Mouse (Mus musculus): ENCODE results near the gene B430305J03Rik. TPM values are rescaled to one million over a fixed set of nuclear protein-coding genes. Genes with fewer than 3 reads are reported as not detected.

B430305J03Rik gene
- not detected for total RNA-seq (2021)
- long read RNA-seq, experiment 1: 0 reads
- long read RNA-seq, experiment 2: 0 reads

- peak; percentile 4 for DNase-seq (ENCODE audit: low spot score)
These were observed at the start of gene B430305J03Rik for GRCm38 (mm10) chr3:61365779-61366373. B430305J03Rik (minus strand) TSS chr3:61365951.

- DNase-seq (ENCODE audit: low spot score): peak; percentile 7
These were observed 43.9 kb upstream of the B430305J03Rik start for GRCm38 (mm10) chr3:61409683-61410082.

GRCm38 (mm10) chr3:61406921-61407320 lies 41.2 kb upstream of the B430305J03Rik start:
- DNase-seq (ENCODE audit: low spot score): no peak

GRCm38 (mm10) chr3:61400823-61401387 lies 35.2 kb upstream of the B430305J03Rik start:
- DNase-seq (ENCODE audit: low spot score): no peak

DNA sequence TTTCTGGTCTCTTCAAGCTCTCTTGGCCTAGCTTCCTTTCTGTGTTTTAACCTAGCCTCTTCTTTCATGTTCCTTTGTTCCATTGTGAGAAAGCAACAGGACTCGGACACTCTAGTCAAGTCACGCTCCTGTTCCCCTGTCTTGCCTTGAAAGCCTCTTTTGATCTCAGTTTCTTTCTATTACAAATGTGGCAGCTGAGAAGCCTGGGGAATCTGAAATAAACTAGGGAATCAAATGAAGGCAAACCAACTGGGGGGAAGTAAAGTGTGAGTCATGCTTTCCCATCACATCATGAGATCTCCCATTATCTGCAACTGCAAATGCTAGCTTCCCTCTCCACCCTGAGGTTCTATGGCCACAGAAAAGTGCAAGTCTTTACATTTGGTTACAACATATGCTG lies 31.0 kb upstream of the B430305J03Rik start:
- DNase-seq (ENCODE audit: low spot score): no peak

DNA sequence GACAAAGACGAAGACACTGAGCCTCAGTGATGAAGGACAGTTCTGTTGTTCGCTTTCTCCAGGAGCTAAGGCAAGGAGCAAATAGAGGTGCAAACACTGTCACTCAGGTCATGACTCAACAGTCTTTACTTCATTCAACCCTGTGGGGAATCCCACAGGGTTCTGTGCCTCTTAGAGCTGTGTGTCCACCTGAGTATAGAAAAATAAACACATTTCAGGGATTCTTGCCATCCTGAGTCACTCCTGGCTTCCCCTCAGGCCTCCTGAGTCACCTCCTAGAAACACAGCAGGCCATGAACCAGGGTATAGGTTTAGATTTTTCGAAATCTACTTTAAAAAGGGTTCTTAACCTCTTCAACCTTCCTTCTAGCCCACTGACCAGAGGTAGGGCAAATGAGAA lies 29.6 kb upstream of the B430305J03Rik start:
- DNase-seq (ENCODE audit: low spot score): no peak

GRCm38 (mm10) chr3:61393520-61393919 lies 27.8 kb upstream of the B430305J03Rik start:
- no peak for DNase-seq (ENCODE audit: low spot score)

- DNase-seq (ENCODE audit: low spot score): no peak
These were observed 27.1 kb upstream of the B430305J03Rik start for GRCm38 (mm10) chr3:61392881-61393280.

DNA sequence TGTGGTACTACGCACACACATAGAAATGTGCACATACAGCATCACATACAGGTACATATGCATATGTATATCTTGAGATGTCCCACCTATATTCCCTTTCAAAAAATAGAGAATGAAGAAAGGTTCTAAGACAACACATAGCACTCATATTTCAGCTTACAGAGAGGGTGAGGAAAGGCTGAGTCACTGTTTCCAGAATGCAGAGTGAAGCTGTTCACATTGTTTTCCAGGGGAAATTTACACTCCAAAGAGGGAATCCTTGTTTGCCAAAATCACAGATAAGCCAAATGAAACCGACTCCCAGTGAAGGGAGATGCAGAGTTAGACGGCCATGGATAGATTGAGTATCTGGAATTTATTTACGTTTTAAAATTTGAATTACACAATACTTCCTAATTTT lies 25.8 kb upstream of the B430305J03Rik start:
- no peak for DNase-seq (ENCODE audit: low spot score)

DNA sequence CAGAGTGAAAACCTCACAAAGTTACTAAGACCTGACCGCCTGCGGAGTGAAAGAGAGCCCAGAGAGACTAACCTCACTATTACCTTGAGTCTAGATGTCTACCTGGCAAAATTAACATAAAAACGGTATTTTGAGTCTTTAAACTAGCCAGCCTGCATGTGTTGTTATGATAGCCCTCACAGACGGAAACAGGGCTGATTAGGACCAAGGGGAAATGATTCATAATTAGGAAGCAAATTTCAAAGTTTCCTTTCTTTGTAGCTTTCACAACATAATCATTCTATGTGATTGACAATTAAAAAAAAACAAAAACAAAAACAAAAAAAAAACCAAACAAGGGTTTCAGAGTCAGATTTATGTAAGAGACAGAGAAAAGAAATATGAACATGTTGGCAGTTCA lies 20.6 kb upstream of the B430305J03Rik start:
- no peak for DNase-seq (ENCODE audit: low spot score)

- no peak for DNase-seq (ENCODE audit: low spot score)
These were observed 10.2 kb upstream of the B430305J03Rik start for GRCm38 (mm10) chr3:61376001-61376400.

- DNase-seq (ENCODE audit: low spot score): peak; percentile 1
These were observed 2.7 kb upstream of the B430305J03Rik start for GRCm38 (mm10) chr3:61368446-61368845.

- DNase-seq (ENCODE audit: low spot score): peak; percentile 20
These were observed 573 bp downstream of the B430305J03Rik start for GRCm38 (mm10) chr3:61364978-61365778.

DNA sequence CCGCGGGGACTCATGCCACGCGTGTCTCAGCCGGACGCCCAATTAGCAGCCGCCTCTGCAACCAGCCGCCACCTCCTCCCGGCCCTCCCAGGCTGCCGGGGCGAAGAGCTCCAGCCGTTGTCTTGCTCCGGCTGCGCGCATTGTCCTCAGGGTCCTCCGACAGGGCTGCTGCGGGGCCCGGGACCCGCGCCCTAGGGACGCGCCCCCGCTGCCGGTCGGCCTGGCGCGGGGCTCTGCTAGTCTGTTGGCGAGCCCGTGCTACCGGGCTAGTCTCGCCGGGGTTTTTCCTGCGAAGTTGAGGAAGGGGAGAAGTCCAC lies 1.1 kb downstream of the B430305J03Rik start:
- no peak for DNase-seq (ENCODE audit: low spot score)

DNA sequence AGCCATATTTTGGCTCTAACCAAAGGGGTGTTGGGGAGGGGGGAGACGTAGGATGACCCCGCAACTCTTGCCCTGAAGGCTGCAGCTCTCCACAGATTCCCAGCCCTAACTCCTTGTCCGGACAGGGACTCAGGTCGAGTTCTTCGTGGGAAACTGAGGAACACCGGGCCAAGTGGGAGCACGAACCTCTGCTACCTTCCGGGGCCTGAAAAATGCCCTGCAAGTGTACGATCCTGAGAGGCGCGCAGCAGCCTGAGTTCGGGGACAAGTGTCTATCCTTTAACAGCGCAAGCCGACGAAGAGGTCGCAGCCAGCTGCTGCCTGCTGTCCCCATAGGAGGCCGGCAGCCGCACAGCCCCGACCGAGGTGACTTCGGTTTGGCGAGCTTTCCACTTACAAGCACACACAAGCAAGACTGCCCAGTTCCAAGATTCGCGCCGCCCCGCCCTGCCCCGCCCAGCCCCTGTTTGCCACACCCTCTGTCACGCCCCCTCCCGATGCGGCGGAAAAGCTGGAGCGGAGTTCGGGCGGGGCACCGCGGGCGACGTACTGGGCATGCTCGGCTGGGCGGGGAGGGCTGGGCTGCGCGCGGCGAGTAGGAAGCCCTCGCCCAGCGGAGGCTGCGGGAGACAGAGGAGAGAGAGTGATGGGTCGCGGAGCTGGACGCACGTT lies 1.6 kb downstream of the B430305J03Rik start:
- DNase-seq (ENCODE audit: low spot score): peak; percentile 92

DNA sequence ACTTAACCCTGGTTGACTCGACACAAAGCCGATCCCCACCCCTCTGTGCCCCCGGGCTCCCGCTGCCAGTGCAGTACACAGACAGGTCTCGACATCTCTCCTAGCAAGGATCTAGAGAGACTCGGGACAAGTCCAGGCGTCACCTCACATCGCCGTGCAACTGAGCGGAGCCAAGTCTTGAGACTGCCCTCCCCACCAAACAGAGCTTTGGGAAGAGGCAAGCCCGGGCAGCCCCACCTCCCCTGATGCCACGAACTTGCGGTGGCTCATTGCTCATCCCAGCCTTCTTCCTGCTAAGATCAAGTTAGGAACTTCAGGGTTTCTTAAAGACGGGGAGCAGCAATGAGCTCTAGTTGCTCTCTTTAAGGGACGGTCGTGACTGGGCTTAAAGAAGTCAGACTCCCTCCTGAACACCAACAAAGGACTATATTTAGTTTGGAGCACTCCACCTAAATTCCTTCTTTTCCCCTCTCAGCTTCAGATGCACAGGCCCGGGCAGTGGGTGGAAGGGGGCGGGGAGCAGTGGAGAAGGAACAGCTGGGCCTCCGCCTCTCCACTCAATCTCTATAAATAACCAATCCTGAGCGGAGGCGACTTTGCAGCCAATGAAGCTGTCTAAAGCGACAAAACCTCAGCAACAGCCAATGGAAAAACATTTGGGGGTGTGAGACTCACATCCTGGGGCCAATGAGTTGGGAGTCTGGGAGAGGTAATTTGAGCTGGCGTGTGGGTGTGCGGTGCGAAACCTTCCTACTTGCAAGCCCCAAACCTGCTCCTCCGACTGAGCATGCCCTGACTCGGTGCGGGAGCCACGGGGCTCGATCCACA lies 2.4 kb downstream of the B430305J03Rik start:
- peak; percentile 94 for DNase-seq (ENCODE audit: low spot score)

DNA sequence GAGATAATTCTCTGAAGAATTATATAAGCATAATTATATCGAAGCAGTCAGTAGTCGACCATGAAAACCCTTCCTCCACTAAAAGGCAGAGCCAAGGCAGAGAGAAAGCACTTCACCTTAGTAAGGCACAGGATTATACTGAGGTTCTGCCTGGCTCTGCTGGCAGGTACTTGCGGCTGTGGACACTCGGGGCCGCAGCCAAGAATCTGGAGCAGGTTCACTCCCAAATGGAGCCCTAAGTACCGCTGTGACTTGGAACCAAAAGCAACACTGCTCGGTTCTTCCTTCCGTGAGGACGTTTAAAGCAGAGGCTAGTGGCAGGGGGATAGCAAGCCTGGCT lies 3.0 kb downstream of the B430305J03Rik start:
- DNase-seq (ENCODE audit: low spot score): no peak

DNA sequence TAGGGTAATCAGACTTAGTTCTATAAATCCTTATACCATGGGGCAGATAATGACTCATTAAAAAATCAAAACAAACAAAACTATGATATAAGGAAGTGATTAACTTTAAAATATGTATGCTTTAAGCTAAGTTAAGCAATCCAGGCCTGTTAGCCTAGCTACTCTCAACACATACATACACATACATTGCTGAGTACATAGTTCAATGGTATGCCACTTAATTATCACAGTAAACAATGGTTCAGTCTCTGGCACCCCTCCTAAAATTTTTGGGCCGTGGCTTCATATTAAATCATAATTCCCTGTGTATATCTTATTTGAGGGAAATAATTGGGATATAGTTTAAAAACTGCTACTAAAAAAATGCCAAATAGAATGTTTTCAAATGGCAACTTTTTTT lies 4.4 kb downstream of the B430305J03Rik start, which contains the start of gene Rap2b:
Rap2b (plus strand) TSS at position 301 of the 400 bp plus-strand sequence.
- no peak for DNase-seq (ENCODE audit: low spot score)

- no peak for DNase-seq (ENCODE audit: low spot score)
These were observed 6.9 kb downstream of the B430305J03Rik start for GRCm38 (mm10) chr3:61358756-61359293.

DNA sequence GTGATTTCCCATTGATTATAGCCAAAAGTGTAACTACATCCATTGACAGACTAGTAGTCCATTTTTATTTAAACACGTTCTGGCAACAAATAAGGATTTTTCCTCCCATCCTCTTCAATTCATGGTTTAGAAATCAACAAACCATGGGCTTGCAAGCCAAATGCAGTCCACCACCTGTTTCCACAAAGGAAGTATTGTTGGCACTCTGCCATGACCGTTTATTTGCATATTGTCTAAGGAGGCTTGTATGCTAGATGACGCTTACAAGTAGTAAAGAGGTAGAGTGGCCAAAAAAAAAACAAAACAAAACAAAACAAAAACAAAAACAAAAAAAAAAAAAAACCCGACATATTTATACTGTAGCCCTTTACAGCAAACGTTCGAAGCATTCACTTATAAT lies 7.6 kb downstream of the B430305J03Rik start:
- no peak for DNase-seq (ENCODE audit: low spot score)

DNA sequence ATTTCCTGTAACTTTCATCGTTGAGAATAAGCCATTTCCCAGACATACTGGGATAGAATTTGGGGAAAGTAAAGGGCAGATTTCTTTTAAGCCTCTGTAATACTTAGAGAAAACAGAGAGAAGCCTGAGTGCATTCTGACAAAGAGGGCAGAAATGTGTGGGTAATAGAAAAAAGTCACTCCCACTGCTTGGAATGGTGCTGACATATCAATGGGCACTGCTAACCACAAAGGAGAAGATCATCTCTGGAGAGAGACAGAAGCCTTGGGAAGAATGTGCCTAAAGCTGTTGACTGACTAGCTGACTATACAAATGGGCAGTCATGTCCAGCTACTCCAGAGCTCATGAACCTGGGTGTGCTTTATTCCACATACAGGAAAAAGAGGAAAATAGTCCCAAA lies 10.3 kb downstream of the B430305J03Rik start:
- no peak for DNase-seq (ENCODE audit: low spot score)
